Mouse (Mus musculus): Measurements from ENCODE around the gene Cpne5. TPM values are rescaled to one million over a fixed set of nuclear protein-coding genes. Genes with fewer than 3 reads are reported as not detected.

Gene Cpne5
- polyA plus RNA-seq, 1 experiment from 2014 or later: 18.9 TPM

GRCm38 (mm10) chr17:29231109-29231508, 6.9 kb downstream of the Cpne5 start:
- no peaks in the 10 kb centered on the region for H3K36me3 ChIP-seq
- 83% methylated on average over 10 of the region's 10 CpGs for WGBS
- ATAC-seq (ENCODE audit: low FRiP score): no peak

GRCm38 (mm10) chr17:29220631-29221030, 17.3 kb downstream of the Cpne5 start:
- ATAC-seq (ENCODE audit: low FRiP score): no peak

More at GRCm38 (mm10) chr17:29231109-29231508, 6.9 kb downstream of the Cpne5 start:
- no peaks in the 10 kb centered on the region; the same call in none of the 2 replicates for H3K4me1 ChIP-seq (replicated peaks)
- H3K9me3 ChIP-seq: no peaks in the 10 kb centered on the region
- H3K27ac ChIP-seq: no peak overlapping the region
- peaks cover 24% of the 10 kb centered on the region for H3K27me3 ChIP-seq
- no peak overlapping the region for H3K4me3 ChIP-seq
- H3K9ac ChIP-seq: no peak overlapping the region
- no peak overlapping the region for H3K4me2 ChIP-seq

GRCm38 (mm10) chr17:29218017-29218416, 19.9 kb downstream of the Cpne5 start:
- Histone ChIP-seq H3K27me3 (no peaks in the 10 kb centered on the region), H3K4me3 (no peak overlapping the region), H3K9ac (no peak overlapping the region), H3K27ac (no peak overlapping the region), H3K4me2 (no peak overlapping the region), H3K36me3 (no peaks in the 10 kb centered on the region), H3K9me3 (no peaks in the 10 kb centered on the region), H3K4me1 (replicated peaks) (peaks cover 50% of the 10 kb centered on the region)
- ATAC-seq (ENCODE audit: low FRiP score): no peak
- WGBS: 73% methylated on average over 5 of the region's 5 CpGs

More at GRCm38 (mm10) chr17:29220631-29221030, 17.3 kb downstream of the Cpne5 start:
- H3K36me3 ChIP-seq: no peaks in the 10 kb centered on the region
- H3K27me3 ChIP-seq: no peaks in the 10 kb centered on the region
- WGBS: 63% methylated on average over 14 of the region's 14 CpGs
- H3K4me2 ChIP-seq: no peak overlapping the region
- no peaks in the 10 kb centered on the region for H3K9me3 ChIP-seq
- peak overlapping the region; percentile 58; the same call in 1 of the 2 replicates for H3K27ac ChIP-seq
- H3K9ac ChIP-seq: no peak overlapping the region
- H3K4me1 ChIP-seq (replicated peaks): peaks cover 24% of the 10 kb centered on the region
- no peak overlapping the region for H3K4me3 ChIP-seq

- peaks cover 5% of the 10 kb centered on the region; the same call in 1 of the 2 replicates for H3K27me3 ChIP-seq
- H3K9ac ChIP-seq: no peak overlapping the region
- no peak overlapping the region for H3K27ac ChIP-seq
- H3K4me3 ChIP-seq: no peak overlapping the region
- H3K9me3 ChIP-seq: no peaks in the 10 kb centered on the region
- peaks cover 50% of the 10 kb centered on the region for H3K4me1 ChIP-seq (replicated peaks)
- no peak for ATAC-seq (ENCODE audit: low FRiP score)
- no peak overlapping the region for H3K4me2 ChIP-seq
- H3K36me3 ChIP-seq: no peaks in the 10 kb centered on the region
- 63% methylated on average over 7 of the region's 7 CpGs for WGBS
Measured at GRCm38 (mm10) chr17:29216078-29216477, 21.9 kb downstream of the Cpne5 start.

- Histone ChIP-seq H3K4me3 (no peak overlapping the region), H3K4me1 (replicated peaks) (peaks cover 40% of the 10 kb centered on the region), H3K9me3 (no peaks in the 10 kb centered on the region), H3K4me2 (peak overlapping the region; percentile 6; the same call in 1 of the 2 replicates), H3K27ac (peak overlapping the region; percentile 85), H3K9ac (peak overlapping the region; percentile 46; the same call in 1 of the 2 replicates), H3K36me3 (no peaks in the 10 kb centered on the region), H3K27me3 (peaks cover 5% of the 10 kb centered on the region; the same call in 1 of the 2 replicates)
- 22% methylated on average over 10 of the region's 10 CpGs for WGBS
- ATAC-seq (ENCODE audit: low FRiP score): no peak
Measured at GRCm38 (mm10) chr17:29214655-29215054, 23.3 kb downstream of the Cpne5 start.

GRCm38 (mm10) chr17:29214193-29214456, 23.8 kb downstream of the Cpne5 start:
- no peak; the same call in 1 of the 2 replicates for ATAC-seq (ENCODE audit: low FRiP score)
- peak overlapping the region; percentile 46; the same call in 1 of the 2 replicates for H3K9ac ChIP-seq
- WGBS: 50% methylated on average over 4 of the region's 4 CpGs

GRCm38 (mm10) chr17:29213381-29214192, 24.4 kb downstream of the Cpne5 start:
- peaks cover 5% of the 10 kb centered on the region; the same call in 1 of the 2 replicates for H3K27me3 ChIP-seq
- peaks cover 45% of the 10 kb centered on the region for H3K4me1 ChIP-seq (replicated peaks)
- WGBS: 8% methylated on average over 12 of the region's 12 CpGs
- no peaks in the 10 kb centered on the region for H3K9me3 ChIP-seq
- H3K4me2 ChIP-seq: peak overlapping the region; percentile 40
- peak overlapping the region; percentile 53 for H3K9ac ChIP-seq
- H3K4me3 ChIP-seq: no peak overlapping the region
- H3K36me3 ChIP-seq: no peaks in the 10 kb centered on the region
- peak overlapping the region; percentile 85 for H3K27ac ChIP-seq
- peak; percentile 65 for ATAC-seq (ENCODE audit: low FRiP score)

More at GRCm38 (mm10) chr17:29214193-29214456, 23.8 kb downstream of the Cpne5 start:
- H3K27me3 ChIP-seq: peaks cover 5% of the 10 kb centered on the region; the same call in 1 of the 2 replicates
- H3K27ac ChIP-seq: peak overlapping the region; percentile 85
- H3K4me3 ChIP-seq: no peak overlapping the region
- peaks cover 44% of the 10 kb centered on the region for H3K4me1 ChIP-seq (replicated peaks)
- no peaks in the 10 kb centered on the region for H3K9me3 ChIP-seq
- no peaks in the 10 kb centered on the region for H3K36me3 ChIP-seq
- H3K4me2 ChIP-seq: peak overlapping the region; percentile 6; the same call in 1 of the 2 replicates

GRCm38 (mm10) chr17:29211836-29212235, 26.1 kb downstream of the Cpne5 start:
- WGBS: 51% methylated on average over 7 of the region's 7 CpGs

GRCm38 (mm10) chr17:29210037-29210436, 27.9 kb downstream of the Cpne5 start:
- Histone ChIP-seq H3K4me3 (no peak overlapping the region), H3K4me2 (no peak overlapping the region), H3K27ac (no peak overlapping the region), H3K27me3 (peaks cover 5% of the 10 kb centered on the region; the same call in 1 of the 2 replicates), H3K9me3 (no peaks in the 10 kb centered on the region), H3K4me1 (replicated peaks) (peaks cover 29% of the 10 kb centered on the region), H3K36me3 (no peaks in the 10 kb centered on the region), H3K9ac (no peak overlapping the region)
- ATAC-seq (ENCODE audit: low FRiP score): no peak
- whole genome bisulfite sequencing: 91% methylated on average over 3 of the region's 3 CpGs

More at GRCm38 (mm10) chr17:29211836-29212235, 26.1 kb downstream of the Cpne5 start:
- Histone ChIP-seq H3K9ac (no peak overlapping the region), H3K27ac (no peak overlapping the region), H3K4me3 (no peak overlapping the region), H3K9me3 (no peaks in the 10 kb centered on the region), H3K4me1 (replicated peaks) (peaks cover 45% of the 10 kb centered on the region), H3K36me3 (no peaks in the 10 kb centered on the region), H3K4me2 (no peak overlapping the region), H3K27me3 (peaks cover 5% of the 10 kb centered on the region; the same call in 1 of the 2 replicates)
- no peak for ATAC-seq (ENCODE audit: low FRiP score)

GRCm38 (mm10) chr17:29206052-29206451, 31.9 kb downstream of the Cpne5 start:
- WGBS: 79% methylated on average over 7 of the region's 7 CpGs
- ATAC-seq (ENCODE audit: low FRiP score): no peak
- Histone ChIP-seq H3K9ac (no peak overlapping the region), H3K27me3 (no peaks in the 10 kb centered on the region), H3K4me1 (replicated peaks) (peaks cover 4% of the 10 kb centered on the region; the same call in 1 of the 2 replicates), H3K27ac (no peak overlapping the region), H3K36me3 (no peaks in the 10 kb centered on the region), H3K4me3 (no peak overlapping the region), H3K4me2 (no peak overlapping the region), H3K9me3 (no peaks in the 10 kb centered on the region)

- Histone ChIP-seq H3K4me2 (no peak overlapping the region), H3K9ac (no peak overlapping the region), H3K27me3 (no peaks in the 10 kb centered on the region), H3K36me3 (no peaks in the 10 kb centered on the region), H3K4me3 (no peak overlapping the region), H3K4me1 (replicated peaks) (peaks cover 11% of the 10 kb centered on the region), H3K27ac (no peak overlapping the region), H3K9me3 (no peaks in the 10 kb centered on the region)
- 80% methylated on average over 6 of the region's 6 CpGs for WGBS
- ATAC-seq (ENCODE audit: low FRiP score): no peak
Measured at GRCm38 (mm10) chr17:29202604-29203003, 35.4 kb downstream of the Cpne5 start.

GRCm38 (mm10) chr17:29199821-29200220, 38.1 kb downstream of the Cpne5 start:
- H3K27me3 ChIP-seq: no peaks in the 10 kb centered on the region
- peaks cover 14% of the 10 kb centered on the region for H3K4me1 ChIP-seq (replicated peaks)
- peak overlapping the region; percentile 48 for H3K27ac ChIP-seq
- no peak overlapping the region for H3K4me2 ChIP-seq
- H3K9me3 ChIP-seq: no peaks in the 10 kb centered on the region
- 44% methylated on average over 6 of the region's 7 CpGs for WGBS
- H3K9ac ChIP-seq: no peak overlapping the region
- H3K4me3 ChIP-seq: no peak overlapping the region
- no peak for ATAC-seq (ENCODE audit: low FRiP score)
- H3K36me3 ChIP-seq: no peaks in the 10 kb centered on the region
